Mouse (Mus musculus) adrenal gland, adult 2 months (tissue): Measurements from ENCODE around the gene Trem1. TPM values are rescaled to one million over a fixed set of nuclear protein-coding genes. Genes with fewer than 3 reads are reported as not detected.

Experiments
- DNase-seq: peaks from one replicate; pipeline ENCODE4 v3.0.0; 2021
- long read RNA-seq: library from polyadenylated mRNA; stranded (forward); transcript quantifications from one replicate; pipeline ENCODE4 v2.0.0, GENCODE M21; 2021
- polyA plus RNA-seq: library from polyadenylated mRNA; depleted of rRNA; stranded (reverse); fragments of >200 nt; gene quantifications from 2 replicates; pipeline ENCODE4 v1.2.3, GENCODE M21; 2012; rRNA removed
- total RNA-seq, 2 experiments: library from RNA; stranded (reverse); gene quantifications; 2 replicates each; pipeline ENCODE4 v1.2.3; 2021

The Trem1 gene
- total RNA-seq (under 1 TPM; 0.17 to 0.24 TPM), polyA plus RNA-seq (not detected in 2 replicates)
- long read RNA-seq: 0 reads

DNA sequence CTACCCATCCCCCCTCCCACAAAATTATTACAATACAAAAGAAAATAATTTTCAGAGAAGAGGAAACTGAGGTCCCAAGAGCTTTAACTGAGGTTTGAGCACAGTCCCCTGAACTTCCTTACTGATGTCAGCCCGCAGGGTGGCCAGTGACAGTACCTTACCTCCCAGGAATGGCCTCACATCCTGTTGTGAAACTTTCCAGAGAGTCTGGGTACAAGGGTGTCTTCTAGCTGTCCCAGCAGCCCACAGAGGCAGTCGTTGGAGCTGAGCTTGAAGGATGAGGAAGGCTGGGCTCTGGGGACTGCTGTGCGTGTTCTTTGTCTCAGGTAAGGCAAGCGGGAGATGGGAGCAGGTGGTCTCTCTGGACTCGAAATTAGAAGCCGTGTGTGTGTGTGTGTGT is at the start of gene Trem1:
Trem1 (plus strand) TSS at position 251 of the 400 bp plus-strand sequence.
- DNase-seq: no peak

DNA sequence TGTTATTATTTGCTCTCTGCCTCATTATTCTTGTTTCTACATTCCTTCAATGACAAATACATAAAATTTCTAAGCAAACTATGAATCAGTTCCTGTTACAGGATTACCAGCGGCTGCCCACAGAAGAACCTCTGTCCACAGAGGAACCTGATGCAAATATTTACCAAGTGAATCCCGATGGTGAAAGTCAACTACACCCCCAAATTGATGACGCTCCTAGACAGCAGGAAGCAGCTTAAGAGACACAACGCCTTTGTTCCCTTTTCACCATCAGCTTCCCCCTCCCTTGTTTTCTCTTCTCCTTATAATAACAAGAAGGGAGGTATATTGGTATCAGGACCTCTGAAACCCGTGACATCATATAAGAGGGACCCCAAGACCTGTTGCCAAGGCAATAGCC is 47.3 kb upstream of the Trem1 start:
- DNase-seq: no peak

DNA sequence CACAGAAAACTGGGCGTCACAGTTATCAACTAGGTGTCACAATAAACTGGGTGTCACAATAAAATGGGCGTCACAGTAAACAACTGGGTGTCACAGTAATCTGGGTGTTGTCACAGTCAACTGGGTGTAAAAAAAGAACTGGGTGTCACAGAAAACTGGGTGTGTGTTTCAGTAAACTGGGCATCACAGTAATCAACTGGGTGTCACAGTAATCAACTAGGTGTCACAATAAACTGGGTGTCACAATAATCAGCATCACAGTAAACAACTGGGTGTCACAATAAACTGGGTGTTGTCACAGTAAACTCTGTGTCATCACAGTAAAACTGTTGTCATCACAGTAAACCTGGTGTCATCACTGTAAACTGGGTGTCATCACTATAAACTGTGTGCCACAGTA is 40.2 kb upstream of the Trem1 start:
- no peak for DNase-seq

DNA sequence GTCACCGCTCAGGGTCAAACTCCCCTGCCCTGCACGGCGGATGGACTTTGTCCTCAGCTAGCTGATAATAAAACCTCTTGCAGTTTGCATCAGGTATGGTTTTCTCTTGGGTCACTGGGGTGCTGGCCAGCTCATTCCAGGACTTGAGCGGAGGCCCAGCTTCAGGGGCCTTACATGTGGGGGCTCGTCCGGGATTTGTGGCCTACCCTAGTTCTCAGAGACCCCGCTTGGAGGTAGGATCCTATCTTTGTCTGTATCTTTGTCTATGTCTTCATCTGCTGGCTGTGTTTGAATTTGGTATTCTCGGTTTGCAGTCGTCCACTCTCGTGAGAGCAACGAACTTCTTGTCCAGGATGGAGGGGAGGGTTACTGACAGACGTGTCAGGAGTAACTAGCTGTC is 29.5 kb upstream of the Trem1 start:
- no peak for DNase-seq

DNA sequence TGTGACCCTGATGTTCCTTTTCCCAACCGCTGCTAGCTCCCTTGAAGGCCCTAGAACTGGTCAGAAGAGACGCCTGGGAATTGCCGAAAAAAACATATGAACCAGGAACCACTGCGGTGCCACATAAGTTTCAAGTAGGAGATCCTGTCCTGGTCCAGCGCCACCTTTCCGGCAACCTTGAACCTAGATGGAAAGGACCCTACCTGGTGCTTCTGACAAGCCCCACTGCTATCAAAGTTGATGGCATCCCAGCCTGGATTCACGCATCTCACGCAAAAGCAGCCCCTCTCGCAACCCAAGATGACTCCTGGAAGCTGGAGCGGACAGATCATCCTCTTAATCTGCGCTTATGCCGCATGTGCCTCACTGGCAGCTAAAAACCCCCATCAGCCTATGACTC is 20.0 kb upstream of the Trem1 start:
- no peak for DNase-seq

- no peak for DNase-seq
Observed at GRCm38 (mm10) chr17:48213511-48213910, 19.1 kb upstream of the Trem1 start.

- no peak for DNase-seq
Observed at GRCm38 (mm10) chr17:48215429-48215828, 17.1 kb upstream of the Trem1 start.

DNA sequence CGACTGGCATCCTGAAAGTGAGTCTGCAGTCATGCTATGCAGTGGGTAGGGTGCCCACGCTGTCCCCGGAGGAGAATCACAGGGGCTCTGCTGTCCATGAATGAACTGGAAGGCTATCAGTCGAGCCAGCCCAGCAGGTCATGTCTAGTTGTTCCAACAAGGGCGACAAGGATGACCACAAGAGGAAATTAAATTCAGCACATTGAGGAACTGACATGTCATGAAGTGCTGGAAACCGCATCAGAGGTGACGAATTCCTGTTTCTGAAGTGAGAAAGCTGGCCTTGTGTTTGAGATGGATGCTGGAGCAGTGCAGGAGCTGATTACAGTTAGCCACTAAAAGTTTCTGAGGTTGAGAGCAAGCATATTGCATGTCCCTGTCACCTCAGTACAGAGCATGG is 1.9 kb upstream of the Trem1 start:
- no peak for DNase-seq

- no peak for DNase-seq
Observed at GRCm38 (mm10) chr17:48233789-48234188, 1.2 kb downstream of the Trem1 start.

DNA sequence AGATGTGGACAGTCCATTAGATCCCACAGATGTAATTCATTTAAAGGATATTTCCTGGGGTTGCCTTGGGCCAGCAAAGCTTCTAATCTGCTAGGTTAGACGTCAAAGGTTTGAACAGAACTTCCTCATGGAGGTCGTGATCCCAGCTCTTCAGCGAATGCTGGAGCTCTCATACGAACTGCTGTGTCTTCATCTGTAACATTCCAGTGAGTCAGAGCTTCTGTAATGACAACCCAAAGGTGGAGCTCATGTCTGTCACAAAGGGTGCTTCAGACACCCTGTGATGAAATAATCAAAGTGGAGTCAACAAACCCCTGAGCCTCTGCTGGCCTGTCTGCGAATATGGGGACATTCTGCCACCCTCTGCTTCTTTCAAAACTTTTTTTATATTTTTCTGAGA is 2.0 kb downstream of the Trem1 start:
- no peak for DNase-seq

DNA sequence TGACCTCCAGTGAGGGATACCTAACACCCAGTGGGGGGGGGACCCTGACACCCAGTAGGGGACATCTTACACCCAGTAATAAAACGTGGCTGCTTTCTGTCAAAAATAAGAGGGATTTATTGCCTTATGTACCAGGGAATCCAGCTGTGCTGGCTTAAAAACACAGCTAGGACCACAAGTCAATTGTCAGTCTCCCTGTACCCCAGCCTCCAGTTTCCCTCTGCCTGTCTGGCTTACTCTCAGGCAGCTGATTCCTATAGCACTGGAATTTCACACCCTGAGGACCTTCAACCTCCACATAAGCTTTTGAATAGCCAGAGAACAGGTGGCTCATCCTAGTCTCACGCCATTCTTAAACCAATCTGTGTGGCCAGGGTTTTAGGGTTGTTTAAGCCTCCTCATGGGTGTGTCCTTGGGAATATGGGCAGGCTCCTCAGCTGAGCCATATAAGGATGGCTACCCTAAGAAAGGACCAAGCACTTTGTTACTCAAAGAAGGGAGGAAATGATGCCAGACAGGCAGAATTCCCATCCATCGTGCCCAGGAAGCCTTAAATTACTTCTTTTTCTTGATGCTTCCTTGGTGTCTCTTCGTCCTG is 3.3 kb downstream of the Trem1 start:
- no peak for DNase-seq

DNA sequence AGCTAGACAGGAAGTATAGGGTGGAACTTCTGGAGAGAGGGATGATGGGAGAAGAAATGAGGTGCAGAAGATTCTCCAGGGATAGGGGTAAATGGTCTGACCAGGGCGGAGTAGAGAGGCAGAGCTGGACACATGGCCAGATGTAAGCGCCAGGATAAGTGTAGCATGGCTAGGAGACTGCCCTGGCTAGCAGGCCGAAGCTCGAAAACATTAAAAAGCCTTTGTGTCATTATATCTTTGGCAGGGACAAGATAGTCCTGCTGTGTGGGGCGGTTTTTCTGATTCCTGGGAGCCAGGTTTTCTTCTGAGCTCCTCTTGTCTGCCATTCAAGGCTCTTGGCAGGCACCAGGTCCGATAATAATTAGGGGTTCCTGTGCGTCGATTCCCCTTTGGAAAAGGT is 5.1 kb downstream of the Trem1 start:
- no peak for DNase-seq

GRCm38 (mm10) chr17:48247221-48247928 is 14.8 kb downstream of the Trem1 start, which contains the start of gene Trem3:
Gene Trem3 (plus strand): TSS chr17:48247777.
- no peak for DNase-seq

GRCm38 (mm10) chr17:48249039-48249438 is 16.5 kb downstream of the Trem1 start:
- DNase-seq: no peak

DNA sequence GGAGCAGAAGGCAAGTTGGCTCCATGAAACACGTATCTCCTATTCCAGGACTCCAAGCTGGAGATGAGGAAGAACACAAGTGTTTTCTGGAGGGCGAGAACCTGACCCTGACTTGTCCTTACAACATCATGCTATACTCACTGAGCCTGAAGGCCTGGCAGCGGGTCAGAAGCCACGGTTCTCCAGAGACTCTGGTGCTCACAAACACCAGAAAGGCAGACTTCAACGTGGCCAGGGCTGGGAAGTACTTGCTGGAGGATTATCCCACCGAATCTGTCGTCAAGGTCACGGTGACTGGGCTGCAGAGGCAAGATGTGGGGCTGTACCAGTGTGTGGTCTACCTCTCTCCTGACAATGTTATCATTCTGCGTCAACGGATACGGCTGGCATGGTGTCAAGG is 16.9 kb downstream of the Trem1 start:
- DNase-seq: no peak

DNA sequence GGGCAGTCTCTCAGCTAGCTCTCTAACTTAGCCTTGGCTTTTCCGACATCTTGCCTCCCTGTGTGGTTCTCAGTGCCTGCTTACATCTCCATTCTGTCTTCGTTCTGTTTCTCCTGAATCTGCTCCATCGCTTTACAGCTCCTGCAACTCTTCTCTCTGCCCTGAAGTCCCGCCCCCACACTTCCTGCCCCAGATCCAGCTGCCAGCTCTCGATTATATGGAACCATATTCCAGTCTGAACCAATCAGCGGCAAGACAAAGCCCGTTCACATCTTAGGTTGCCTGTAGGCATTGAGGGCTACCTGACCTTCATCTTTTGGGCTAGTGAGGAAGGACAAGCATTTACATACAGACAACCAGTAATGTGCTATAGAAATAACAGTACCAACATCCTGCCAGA is 18.1 kb downstream of the Trem1 start:
- DNase-seq: no peak

GRCm38 (mm10) chr17:48256575-48256974 is 24.0 kb downstream of the Trem1 start:
- DNase-seq: no peak

DNA sequence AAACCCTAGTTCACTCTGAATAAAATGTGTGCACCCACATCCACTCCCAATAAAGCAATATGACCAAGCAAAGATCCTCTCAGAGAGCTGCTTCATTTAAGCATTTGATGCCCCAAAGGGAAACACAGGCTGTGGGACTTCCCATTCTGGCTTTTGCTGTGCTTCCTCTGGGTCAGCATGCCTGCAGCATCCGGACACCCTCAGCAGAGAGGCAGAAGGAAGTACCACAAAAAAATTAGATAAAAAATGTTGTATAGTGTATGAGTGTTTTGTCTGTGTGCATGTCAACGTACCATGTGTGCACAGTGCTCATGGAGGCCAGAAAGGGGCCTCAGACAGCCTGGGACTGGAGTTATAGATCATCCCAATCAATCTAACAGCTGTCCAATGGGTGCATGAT is 29.3 kb downstream of the Trem1 start:
- no peak for DNase-seq

DNA sequence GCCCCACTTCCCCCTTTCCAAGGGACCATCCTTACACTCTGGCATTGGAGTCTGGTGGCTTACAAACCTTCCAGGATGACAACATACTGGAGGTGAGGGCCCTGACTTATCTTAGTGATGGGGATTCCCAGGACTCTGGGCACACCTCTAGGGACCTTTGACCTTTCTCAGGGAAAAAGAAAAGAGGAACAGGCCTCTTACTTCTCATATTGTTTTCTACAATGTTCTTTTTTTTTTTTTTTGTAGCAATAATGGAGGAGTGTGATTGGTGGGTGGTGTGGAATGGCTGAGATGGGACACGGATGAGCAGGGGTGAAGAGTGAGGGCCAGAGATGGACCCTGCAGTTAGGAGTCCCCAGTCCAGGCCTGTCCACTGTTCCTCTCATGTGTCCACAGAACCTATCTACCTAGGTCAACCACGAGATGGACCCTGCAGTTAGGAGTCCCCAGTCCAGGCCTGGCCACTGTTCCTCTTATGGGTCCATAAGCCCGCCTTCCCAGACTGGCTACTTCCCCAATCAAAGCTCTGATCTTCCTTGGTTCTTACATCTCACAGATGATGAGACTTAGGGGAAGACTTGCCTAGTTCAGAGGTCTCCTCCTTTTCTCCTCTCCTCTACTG is 31.3 kb downstream of the Trem1 start, which contains the start of gene Treml4:
Treml4 (plus strand) TSS at position 555 of the 622 bp plus-strand sequence.
- no peak for DNase-seq

DNA sequence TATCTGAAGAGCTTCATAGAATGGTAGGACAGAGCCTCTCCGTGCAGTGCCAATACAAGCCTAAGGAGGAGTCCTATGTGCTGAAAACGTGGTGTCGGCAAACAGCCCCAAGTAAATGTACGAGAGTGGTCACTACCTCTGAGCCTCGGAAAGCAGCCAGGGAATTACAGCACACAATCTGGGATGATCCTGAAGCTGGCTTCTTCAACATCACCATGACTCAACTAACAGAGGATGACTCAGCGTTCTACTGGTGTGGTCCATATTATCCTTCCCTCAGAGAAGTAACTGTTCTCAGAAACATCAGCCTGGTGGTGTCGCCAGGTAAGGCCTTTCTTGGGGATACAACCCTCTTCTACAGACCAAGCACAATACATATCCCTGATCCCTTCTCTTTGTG is 32.1 kb downstream of the Trem1 start:
- DNase-seq: no peak

DNA sequence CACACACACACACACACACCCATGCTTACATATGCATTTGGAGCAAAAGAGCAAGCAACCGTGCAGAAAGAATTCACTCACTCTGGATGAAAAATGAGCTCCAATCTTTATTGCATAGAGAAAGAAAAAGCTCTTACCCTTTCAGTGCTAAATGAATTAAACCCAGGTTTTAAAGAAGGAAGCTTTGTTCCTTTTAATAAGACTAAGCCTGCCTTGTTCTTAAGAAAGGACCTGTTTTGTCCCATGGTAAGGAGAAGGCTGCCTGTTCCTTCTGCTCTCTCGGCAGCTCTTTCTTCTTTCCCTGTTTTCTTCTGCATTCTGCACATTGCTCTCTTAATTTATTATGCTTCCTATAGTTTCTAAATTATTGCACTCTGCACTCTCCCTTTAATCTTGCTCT is 33.6 kb downstream of the Trem1 start:
- no peak for DNase-seq

DNA sequence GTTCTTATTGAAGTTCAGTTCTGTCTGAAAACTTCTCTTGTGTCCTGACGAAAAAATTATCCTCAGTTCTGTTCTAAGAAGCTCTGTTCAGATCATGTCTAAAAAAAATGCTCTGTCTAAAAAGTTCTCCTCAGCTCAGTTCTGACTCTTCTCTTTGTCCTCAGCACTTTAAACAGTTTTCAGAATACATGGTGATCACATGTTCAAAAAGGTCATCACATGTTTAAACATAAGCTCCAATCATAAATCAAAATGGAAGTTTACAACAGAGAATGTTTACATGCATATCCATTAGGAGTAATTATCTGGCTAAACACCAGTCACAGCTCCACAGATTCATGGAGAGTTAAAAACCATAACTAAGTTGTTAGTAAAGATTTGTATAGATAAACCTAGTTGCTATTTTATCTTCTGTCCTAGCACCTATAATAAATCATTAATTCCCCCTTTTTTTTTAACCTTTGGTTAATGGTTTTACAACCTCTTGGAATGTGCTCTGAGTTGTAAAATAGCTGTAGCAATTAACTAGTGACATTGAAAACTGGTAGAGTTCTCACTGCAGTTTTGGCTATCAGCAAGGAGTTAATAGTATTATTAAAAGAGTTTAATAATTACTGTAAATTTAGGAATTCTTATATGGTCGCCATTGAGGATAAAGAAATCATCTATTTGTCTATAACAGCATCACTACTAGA is 34.2 kb downstream of the Trem1 start:
- no peak for DNase-seq

DNA sequence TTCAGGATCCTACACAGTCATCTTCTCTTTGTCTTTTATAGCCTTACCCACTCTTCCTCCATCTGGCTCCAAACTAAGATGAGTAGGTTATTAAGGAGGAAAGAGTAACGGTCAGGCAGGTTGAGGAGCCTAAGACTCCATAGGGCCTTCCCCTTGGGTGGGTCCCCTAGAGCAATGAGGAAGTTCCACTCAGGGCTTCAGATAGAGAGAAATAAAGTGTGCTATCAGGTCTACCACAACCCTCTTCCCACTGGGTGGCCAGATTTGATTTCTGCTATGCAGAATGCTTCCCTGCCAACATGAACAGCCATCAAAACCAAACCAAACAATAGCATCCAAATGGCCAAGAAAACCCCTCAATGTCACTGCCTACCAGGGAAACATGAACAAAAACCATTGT is 35.0 kb downstream of the Trem1 start:
- no peak for DNase-seq
